Mouse (Mus musculus): ENCODE results near the gene Scn5a. TPM values are rescaled to one million over a fixed set of nuclear protein-coding genes. Genes with fewer than 3 reads are reported as not detected.
A peak's percentile ranks its signal among the peaks of the same experiment; 100 is the strongest.

Scn5a gene
- total and polyA plus RNA-seq, 3 experiments, result 1.9 to 9.0 (median 4.3) TPM

DNA sequence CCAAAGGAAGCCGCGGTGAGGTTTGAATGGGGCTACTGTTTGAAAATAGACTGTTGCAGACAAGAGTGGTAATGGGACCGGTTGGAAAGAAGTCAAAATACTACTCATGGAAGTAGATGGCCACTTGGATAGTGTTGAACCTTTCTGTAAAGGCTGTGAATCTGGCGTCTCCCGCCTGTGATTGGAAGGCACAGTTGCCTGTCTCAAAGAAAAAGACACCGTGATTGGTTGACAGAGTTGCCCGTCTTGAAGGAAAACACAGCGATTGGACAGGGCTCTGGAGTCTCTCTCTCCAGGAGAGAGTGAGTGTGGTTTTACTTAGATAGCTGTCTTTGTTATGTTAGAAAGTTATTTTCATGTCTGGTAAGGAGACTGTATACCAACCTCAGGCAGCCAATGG lies 18.5 kb upstream of the Scn5a start:
- DNase-seq (ENCODE audit: extremely low read depth), result no peak
- H3K27ac ChIP-seq (ENCODE audit: insufficient read depth, low read depth), result no peak overlapping the region
- H3K4me2 ChIP-seq (ENCODE audit: insufficient read depth, low read depth, poor library complexity, severe bottlenecking), result no peak overlapping the region
- no peak overlapping the region for H3K9ac ChIP-seq (ENCODE audit: insufficient read depth, low read depth)
- H3K36me3 ChIP-seq (replicated peaks in 1 of 2; ENCODE audit: control insufficient read depth in 1 of 2, insufficient read depth in 1 of 2, low read length in 1 of 2), result no peaks in the 10 kb centered on the region
- peaks cover 0 to 7% of the 10 kb centered on the region in 2 experiments; a peak in 2 of 4 replicates for H3K4me1 ChIP-seq (ENCODE audit: control insufficient read depth in 1 of 2, insufficient read depth in 2 of 2)
- no peak overlapping the region for H3K4me3 ChIP-seq (replicated peaks in 1 of 3; ENCODE audit: low read depth in 2 of 3, low read length in 2 of 3, poor library complexity in 1 of 3)
- H3K27me3 ChIP-seq (replicated peaks), result no peaks in the 10 kb centered on the region
- in situ Hi-C loops (cut with MboI; ENCODE audit: low pct_ligation_motif_present, low pct_unique_long_range_greater_than_20kb, low sequenced_read_pairs) (loop anchor here (10.0 kb wide), 1 partner anchor 53 kb away; no protein-coding TSS in a partner anchor), dilution Hi-C loops (cut with MboI; ENCODE audit: extremely low pct_ligation_motif_present, extremely low pct_unique_long_range_greater_than_20kb, low sequenced_read_pairs) (no loop called here)
- H3K79me2 ChIP-seq (replicated peaks; ENCODE audit: control insufficient read depth, extremely low read depth, insufficient read depth, poor library complexity, severe bottlenecking), result no peaks in the 10 kb centered on the region
- TF ChIP-seq KAT2A (IDR thresholded peaks at IDR 0.05; ENCODE audit: insufficient replicate concordance, low read length), result no peak
- TF ChIP-seq ZMIZ1 (IDR thresholded peaks at IDR 0.05; ENCODE audit: low read depth, low read length), result no peak
- peak; percentile 92 for TF ChIP-seq CHD2 (IDR thresholded peaks at IDR 0.05; ENCODE audit: low read length)
- peaks cover 6% of the 10 kb centered on the region for H3K9me3 ChIP-seq (replicated peaks; ENCODE audit: low read length)

DNA sequence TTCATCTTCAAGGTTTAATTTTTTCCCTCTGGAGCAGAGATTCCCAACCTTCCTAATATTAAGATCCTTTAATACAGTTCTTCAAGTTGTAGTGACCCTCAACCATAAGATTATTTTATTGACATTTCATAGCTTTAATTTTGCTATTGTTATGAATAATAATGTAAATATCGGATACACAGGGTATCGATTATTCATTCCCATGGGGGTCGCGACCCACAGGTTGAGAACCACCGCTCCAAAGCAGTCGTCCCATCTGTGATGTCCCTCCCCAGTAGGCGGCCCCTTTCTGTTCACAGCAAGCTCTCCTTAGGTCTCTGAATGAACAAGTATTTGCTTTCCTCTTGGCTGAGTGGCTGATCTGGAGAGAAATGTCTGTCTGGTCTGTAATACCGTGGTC lies 10.8 kb upstream of the Scn5a start:
- no peak for DNase-seq (ENCODE audit: extremely low read depth)
- Histone ChIP-seq H3K9ac (ENCODE audit: insufficient read depth, low read depth) (no peak overlapping the region), H3K36me3 (replicated peaks in 1 of 2; ENCODE audit: control insufficient read depth in 1 of 2, insufficient read depth in 1 of 2, low read length in 1 of 2) (no peaks in the 10 kb centered on the region), H3K27ac (ENCODE audit: insufficient read depth, low read depth) (no peak overlapping the region), H3K4me2 (ENCODE audit: insufficient read depth, low read depth, poor library complexity, severe bottlenecking) (no peak overlapping the region), H3K4me1 (ENCODE audit: control insufficient read depth in 1 of 2, insufficient read depth in 2 of 2) (no peaks in the 10 kb centered on the region), H3K9me3 (replicated peaks; ENCODE audit: low read length) (no peaks in the 10 kb centered on the region), H3K4me3 (replicated peaks in 1 of 3; ENCODE audit: low read depth in 2 of 3, low read length in 2 of 3, poor library complexity in 1 of 3) (no peak overlapping the region), H3K79me2 (replicated peaks; ENCODE audit: control insufficient read depth, extremely low read depth, insufficient read depth, poor library complexity, severe bottlenecking) (no peaks in the 10 kb centered on the region), H3K27me3 (replicated peaks) (peaks cover 27% of the 10 kb centered on the region)
- in situ Hi-C loops (cut with MboI; ENCODE audit: low pct_ligation_motif_present, low pct_unique_long_range_greater_than_20kb, low sequenced_read_pairs) (no loop called here), dilution Hi-C loops (cut with MboI; ENCODE audit: extremely low pct_ligation_motif_present, extremely low pct_unique_long_range_greater_than_20kb, low sequenced_read_pairs) (no loop called here)
- TF ChIP-seq HCFC1 (IDR thresholded peaks at IDR 0.05; ENCODE audit: low read depth, low read length) (no peak), ETS1 (conservative IDR thresholded peaks at IDR 0.05; ENCODE audit: low read depth, low read length) (no peak), EP300 (IDR thresholded peaks at IDR 0.05; ENCODE audit: low read length) (no peak), E2F4 (IDR thresholded peaks at IDR 0.05; ENCODE audit: insufficient replicate concordance, low read depth, low read length) (no peak), UBTF (IDR thresholded peaks at IDR 0.05; ENCODE audit: low read depth, low read length) (no peak)

DNA sequence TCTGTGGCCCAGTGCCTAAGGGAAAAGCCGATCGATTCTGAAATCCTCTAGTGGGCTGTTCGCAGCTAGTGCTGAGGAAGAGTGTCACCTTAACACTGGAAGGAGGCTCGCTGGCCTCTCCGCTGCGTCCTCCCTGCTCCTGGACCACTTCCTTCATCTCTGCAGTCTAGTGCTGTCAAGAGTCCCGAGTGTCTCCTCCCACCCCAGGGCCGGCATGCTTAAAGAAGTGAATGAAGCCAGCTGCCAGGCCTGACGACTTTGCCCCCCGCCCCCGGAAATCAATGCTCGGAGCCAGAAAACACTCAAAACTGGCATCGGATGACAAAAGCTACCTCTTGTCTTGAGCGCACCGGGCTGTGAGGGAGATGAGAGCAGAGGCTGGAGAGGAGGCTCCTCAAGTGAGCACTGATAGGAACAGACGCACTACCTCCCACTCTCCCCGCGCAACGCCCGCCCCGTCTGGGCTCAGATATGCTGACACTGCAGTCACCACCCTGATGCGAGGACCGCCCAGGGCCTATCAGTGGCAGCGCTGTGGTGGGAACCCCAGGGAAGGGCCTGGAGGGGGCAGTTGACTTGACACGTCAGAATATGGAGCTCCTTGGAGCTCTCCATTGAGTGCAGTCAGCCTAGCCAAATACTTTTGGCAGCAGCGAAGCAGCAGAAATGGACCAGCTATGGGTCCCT lies 10.1 kb upstream of the Scn5a start:
- in situ Hi-C loops (cut with MboI; ENCODE audit: low pct_ligation_motif_present, low pct_unique_long_range_greater_than_20kb, low sequenced_read_pairs), result no loop called here
- H3K4me3 ChIP-seq (replicated peaks in 1 of 3; ENCODE audit: low read depth in 2 of 3, low read length in 2 of 3, poor library complexity in 1 of 3), result no peak overlapping the region
- H3K36me3 ChIP-seq (replicated peaks in 1 of 2; ENCODE audit: control insufficient read depth in 1 of 2, insufficient read depth in 1 of 2, low read length in 1 of 2), result no peaks in the 10 kb centered on the region

More for the DNA sequence above, 10.1 kb upstream of the Scn5a start:
- H3K4me2 ChIP-seq (ENCODE audit: insufficient read depth, low read depth, poor library complexity, severe bottlenecking), result no peak overlapping the region
- no peak for DNase-seq (ENCODE audit: extremely low read depth)
- H3K27me3 ChIP-seq (replicated peaks), result peaks cover 29% of the 10 kb centered on the region
- dilution Hi-C loops (cut with MboI; ENCODE audit: extremely low pct_ligation_motif_present, extremely low pct_unique_long_range_greater_than_20kb, low sequenced_read_pairs), result no loop called here
- H3K79me2 ChIP-seq (replicated peaks; ENCODE audit: control insufficient read depth, extremely low read depth, insufficient read depth, poor library complexity, severe bottlenecking), result no peaks in the 10 kb centered on the region
- H3K27ac ChIP-seq (ENCODE audit: insufficient read depth, low read depth), result no peak overlapping the region
- H3K4me1 ChIP-seq (ENCODE audit: control insufficient read depth in 1 of 2, insufficient read depth in 2 of 2), result no peaks in the 10 kb centered on the region
- no peak for TF ChIP-seq TCF12 (IDR thresholded peaks at IDR 0.05; ENCODE audit: low read depth, low read length)
- no peak for TF ChIP-seq POLR2A (IDR thresholded peaks at IDR 0.05; ENCODE audit: low read depth, low read length)
- no peak for TF ChIP-seq ZNF384 (IDR thresholded peaks at IDR 0.05; ENCODE audit: low read depth, low read length)
- no peak for TF ChIP-seq USF1 (IDR thresholded peaks at IDR 0.05; ENCODE audit: low read depth, low read length)
- no peak for TF ChIP-seq NELFE (IDR thresholded peaks at IDR 0.05; ENCODE audit: low read depth, low read length)
- TF ChIP-seq CHD1 (IDR thresholded peaks at IDR 0.05; ENCODE audit: low read depth, low read length), result no peak
- no peak for TF ChIP-seq EP300 (IDR thresholded peaks at IDR 0.05; ENCODE audit: low read length)
- TF ChIP-seq PAX5 (IDR thresholded peaks at IDR 0.05; ENCODE audit: low read length), result no peak
- TF ChIP-seq MAZ (IDR thresholded peaks at IDR 0.05; ENCODE audit: low read depth, low read length), result no peak
- no peak for TF ChIP-seq E2F4 (IDR thresholded peaks at IDR 0.05; ENCODE audit: insufficient replicate concordance, low read depth, low read length)
- no peak for TF ChIP-seq RAD21 (IDR thresholded peaks at IDR 0.05; ENCODE audit: low read depth, low read length)
- H3K9ac ChIP-seq (ENCODE audit: insufficient read depth, low read depth), result no peak overlapping the region
- no peaks in the 10 kb centered on the region for H3K9me3 ChIP-seq (replicated peaks; ENCODE audit: low read length)

All from CH12.LX (cell line).